Comparison of ENCODE assay signal across 9 mouse cellular contexts in the genomic region with DNA sequence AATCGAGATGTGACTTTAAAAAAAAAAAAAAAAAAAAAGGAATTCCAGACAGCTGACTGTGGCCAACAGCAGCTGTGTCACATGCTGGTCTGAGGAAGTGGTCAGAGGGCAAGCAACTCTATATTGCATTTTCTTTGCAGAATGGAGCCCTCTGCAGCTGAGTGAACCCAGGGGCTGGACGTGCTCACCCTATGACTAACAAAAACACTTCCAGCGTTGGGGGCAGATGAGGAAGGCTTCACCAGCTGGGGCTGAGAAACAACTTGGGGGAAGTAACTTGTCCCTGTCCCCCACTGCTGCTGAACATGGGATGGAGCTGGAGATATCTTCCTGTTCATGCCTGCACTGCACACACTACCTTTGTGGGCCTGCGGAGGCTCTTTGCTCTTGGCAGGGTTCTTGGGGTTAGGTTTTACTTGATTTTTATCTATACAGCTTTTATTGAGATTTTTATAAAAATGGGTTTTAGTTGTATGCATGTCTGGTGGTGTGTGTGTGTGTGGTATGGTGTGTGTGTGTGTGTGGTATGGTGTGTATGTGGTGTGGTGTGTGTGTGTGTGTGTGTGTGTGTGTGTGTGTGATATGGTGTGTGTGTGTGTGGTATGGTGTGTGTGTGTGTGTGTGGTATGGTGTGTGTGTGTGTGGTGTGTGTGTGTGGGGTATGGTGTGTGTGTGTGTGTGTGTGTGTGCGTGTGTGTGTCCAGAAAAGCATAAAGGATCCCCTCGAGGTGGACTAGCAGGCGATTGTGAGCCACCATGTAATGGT. TPM values are rescaled to one million over a fixed set of nuclear protein-coding genes. Genes with fewer than 3 reads are reported as not detected.
DNase-seq lines count a peak whose midpoint lies in the region; ATAC-seq and TF ChIP-seq lines count a peak whose summit lies in the region.
"Had no signal": no experiment of that assay in that cellular context is flagged by ENCODE, and none has a peak within 500 bp of the region (broad histone marks: within the 10 kb centered on the region; RNA-seq: fewer than 3 reads in every experiment).

No protein-coding gene starts in this region.

- no peak for ATAC-seq in hindbrain, embryonic 16.5 days
- no peak for ATAC-seq in forebrain, embryonic 14.5 days
- ATAC-seq: forebrain, embryonic 15.5 days had no signal

- peak; percentile 24 for TF ChIP-seq RAD21 in CH12.LX (IDR thresholded peaks at IDR 0.05; ENCODE audit: low read depth, low read length)

- H3K9ac ChIP-seq in CH12.LX (ENCODE audit: insufficient read depth, low read depth) = 0 out of 2 replicates have a peak overlapping the region, but pooled peaks have one; percentile 20
- H3K9ac ChIP-seq in hindbrain, embryonic 16.5 days (ENCODE audit: low read depth, low read length) = no peak overlapping the region
- H3K9ac ChIP-seq in forebrain, embryonic 14.5 days (ENCODE audit: low read length) = no peak overlapping the region
- H3K9ac ChIP-seq: forebrain, embryonic 15.5 days had no signal

- H3K79me2 ChIP-seq in CH12.LX (replicated peaks; ENCODE audit: control insufficient read depth, extremely low read depth, insufficient read depth, poor library complexity, severe bottlenecking) = no peaks in the 10 kb centered on the region

- no peak for TF ChIP-seq POLR2A in CH12.LX (IDR thresholded peaks at IDR 0.05; ENCODE audit: low read depth, low read length)

- no peaks in the 10 kb centered on the region for H3K9me3 ChIP-seq in CH12.LX (replicated peaks; ENCODE audit: low read length)
- H3K9me3 ChIP-seq in hindbrain, embryonic 16.5 days (ENCODE audit: control insufficient read depth, low read length) = no peaks in the 10 kb centered on the region
- H3K9me3 ChIP-seq in forebrain, embryonic 14.5 days (replicated peaks; ENCODE audit: control insufficient read depth, low read length) = no peaks in the 10 kb centered on the region
- H3K9me3 ChIP-seq: forebrain, embryonic 15.5 days had no signal

- DNase-seq in A20 (ENCODE audit: low read depth, low spot score) (peak; percentile 63), CH12.LX (ENCODE audit: extremely low read depth) (peak; percentile 79), MN1 (ENCODE audit: low spot score) (no peak)
- peak; percentile 18 for DNase-seq in heart, postnatal 4 days
- DNase-seq in lung, postnatal 25 days (ENCODE audit: low spot score) = peak; percentile 35
- no peak for DNase-seq in forebrain, embryonic 14.5 days (ENCODE audit: low spot score)
- no peak for DNase-seq in frontal cortex, postnatal 14 days (ENCODE audit: low spot score in 2 of 2)

- H3K36me3 ChIP-seq in CH12.LX (replicated peaks in 1 of 2; ENCODE audit: control insufficient read depth in 1 of 2, insufficient read depth in 1 of 2, low read length in 1 of 2) = no peaks in the 10 kb centered on the region
- H3K36me3 ChIP-seq in hindbrain, embryonic 16.5 days (ENCODE audit: control insufficient read depth, insufficient read depth, low read length) = no peaks in the 10 kb centered on the region
- no peaks in the 10 kb centered on the region for H3K36me3 ChIP-seq in forebrain, embryonic 14.5 days (ENCODE audit: control insufficient read depth, insufficient read depth, low read length)
- H3K36me3 ChIP-seq: forebrain, embryonic 15.5 days had no signal

- H3K27ac ChIP-seq in CH12.LX (ENCODE audit: insufficient read depth, low read depth) = peak overlapping the region; percentile 76
- no peak overlapping the region for H3K27ac ChIP-seq in hindbrain, embryonic 16.5 days (ENCODE audit: low read depth, low read length)
- H3K27ac ChIP-seq in forebrain, embryonic 14.5 days (ENCODE audit: low read depth, low read length) = no peak overlapping the region
- H3K27ac ChIP-seq: forebrain, embryonic 15.5 days had no signal

- TF ChIP-seq EP300 in CH12.LX (IDR thresholded peaks at IDR 0.05; ENCODE audit: low read length) = peak; percentile 44; the same call in 1 of the 2 replicates

- no peaks in the 10 kb centered on the region for H3K27me3 ChIP-seq in CH12.LX (replicated peaks)
- H3K27me3 ChIP-seq in hindbrain, embryonic 16.5 days (replicated peaks; ENCODE audit: control insufficient read depth, insufficient read depth, low read length) = no peaks in the 10 kb centered on the region
- H3K27me3 ChIP-seq in forebrain, embryonic 14.5 days (replicated peaks; ENCODE audit: control insufficient read depth, insufficient read depth, low read length) = no peaks in the 10 kb centered on the region
- H3K27me3 ChIP-seq: forebrain, embryonic 15.5 days had no signal

- dilution Hi-C loops in CH12.LX (cut with MboI; ENCODE audit: extremely low pct_ligation_motif_present, extremely low pct_unique_long_range_greater_than_20kb, low sequenced_read_pairs) = no loop called here

- peaks cover 36 to 62% of the 10 kb centered on the region in 2 experiments for H3K4me1 ChIP-seq in CH12.LX (ENCODE audit: control insufficient read depth in 1 of 2, insufficient read depth in 2 of 2)
- H3K4me1 ChIP-seq in hindbrain, embryonic 16.5 days (ENCODE audit: control insufficient read depth, insufficient read depth, low read depth, low read length) = no peaks in the 10 kb centered on the region
- no peaks in the 10 kb centered on the region for H3K4me1 ChIP-seq in forebrain, embryonic 14.5 days (ENCODE audit: control insufficient read depth, insufficient read depth, low read length)
- H3K4me1 ChIP-seq: forebrain, embryonic 15.5 days had no signal

- in situ Hi-C loops in CH12.LX (cut with MboI; ENCODE audit: low pct_ligation_motif_present, low pct_unique_long_range_greater_than_20kb, low sequenced_read_pairs) = loop anchor here (25.0 kb wide), 1 partner anchor 330 kb away; the partner anchor contains the start of gene Rcbtb2

- peak overlapping the region in 1 of 3 experiments; percentile 45 for H3K4me3 ChIP-seq in CH12.LX (replicated peaks in 1 of 3; ENCODE audit: low read depth in 2 of 3, low read length in 2 of 3, poor library complexity in 1 of 3)
- no peak overlapping the region for H3K4me3 ChIP-seq in hindbrain, embryonic 16.5 days (ENCODE audit: low read length)
- no peak overlapping the region for H3K4me3 ChIP-seq in forebrain, embryonic 14.5 days (ENCODE audit: low read depth, low read length)
- H3K4me3 ChIP-seq: forebrain, embryonic 15.5 days had no signal

- H3K4me2 ChIP-seq in CH12.LX (ENCODE audit: insufficient read depth, low read depth, poor library complexity, severe bottlenecking) = 0 out of 2 replicates have a peak overlapping the region, but pooled peaks have one; percentile 1
- H3K4me2 ChIP-seq in hindbrain, embryonic 16.5 days (ENCODE audit: low read length) = no peak overlapping the region
- H3K4me2 ChIP-seq in forebrain, embryonic 14.5 days (ENCODE audit: low read length) = no peak overlapping the region
- H3K4me2 ChIP-seq: forebrain, embryonic 15.5 days had no signal

- 78% methylated on average over 7 of the region's 7 CpGs for WGBS in hindbrain, embryonic 16.5 days
- 84% methylated on average over 7 of the region's 7 CpGs for WGBS in forebrain, embryonic 14.5 days

- TF ChIP-seq CTCF in CH12.LX (conservative IDR thresholded peaks at IDR 0.05 in 1 of 2, IDR thresholded peaks at IDR 0.05 in 1 of 2; ENCODE audit: low read depth in 2 of 2, low read length in 2 of 2) = peak in 1 of 2 experiments; percentile 29; a peak in 1 of 4 replicates

TF ChIP-seq in CH12.LX, 34 proteins besides CTCF, POLR2A, EP300 and RAD21 (continues in another document):
- 0 out of 2 replicates have a peak, but pooled peaks have one; percentile 9 for TF ChIP-seq ELF1 (IDR thresholded peaks at IDR 0.05; ENCODE audit: low read depth, low read length)
- TF ChIP-seq BHLHE40 (IDR thresholded peaks at IDR 0.05; ENCODE audit: low read depth, low read length) = peak; percentile 98
- TF ChIP-seq E2F4 (IDR thresholded peaks at IDR 0.05; ENCODE audit: insufficient replicate concordance, low read depth, low read length) = no peak
- no peak for TF ChIP-seq CHD1 (IDR thresholded peaks at IDR 0.05; ENCODE audit: low read depth, low read length)
- TF ChIP-seq USF1 (IDR thresholded peaks at IDR 0.05; ENCODE audit: low read depth, low read length) = peak; percentile 56
- TF ChIP-seq NELFE (IDR thresholded peaks at IDR 0.05; ENCODE audit: low read depth, low read length) = no peak
- no peak for TF ChIP-seq PAX5 (IDR thresholded peaks at IDR 0.05; ENCODE audit: low read length)
- no peak for TF ChIP-seq TBP (conservative IDR thresholded peaks at IDR 0.05; ENCODE audit: low read depth, low read length)
- TF ChIP-seq ZKSCAN1 (IDR thresholded peaks at IDR 0.05; ENCODE audit: borderline replicate concordance, low read depth, low read length) = no peak
- TF ChIP-seq IRF4 (IDR thresholded peaks at IDR 0.05; ENCODE audit: low read depth, low read length) = peak; percentile 54; the same call in 1 of the 2 replicates
- peak; percentile 98 for TF ChIP-seq ZNF384 (IDR thresholded peaks at IDR 0.05; ENCODE audit: low read depth, low read length)
- no peak for TF ChIP-seq HCFC1 (IDR thresholded peaks at IDR 0.05; ENCODE audit: low read depth, low read length)
- no peak for TF ChIP-seq NRF1 (IDR thresholded peaks at IDR 0.05; ENCODE audit: low read depth, low read length)
- TF ChIP-seq UBTF (IDR thresholded peaks at IDR 0.05; ENCODE audit: low read depth, low read length) = no peak
- TF ChIP-seq TCF12 (IDR thresholded peaks at IDR 0.05; ENCODE audit: low read depth, low read length) = peak; percentile 80; the same call in 1 of the 2 replicates
- peak; percentile 99 for TF ChIP-seq ETS1 (conservative IDR thresholded peaks at IDR 0.05; ENCODE audit: low read depth, low read length)
- TF ChIP-seq MAX (IDR thresholded peaks at IDR 0.05; ENCODE audit: low read length) = no peak
- TF ChIP-seq CHD2 (IDR thresholded peaks at IDR 0.05; ENCODE audit: low read length) = no peak
- no peak for TF ChIP-seq JUND (conservative IDR thresholded peaks at IDR 0.05; ENCODE audit: low read depth, low read length)
- TF ChIP-seq ZC3H11A (IDR thresholded peaks at IDR 0.05; ENCODE audit: low read depth, low read length) = no peak
- no peak; the same call in 1 of the 2 replicates for TF ChIP-seq MAFK (IDR thresholded peaks at IDR 0.05; ENCODE audit: insufficient replicate concordance, low read length)
- peak; percentile 33; the same call in 1 of the 2 replicates for TF ChIP-seq SIN3A (IDR thresholded peaks at IDR 0.05; ENCODE audit: low read length)
- TF ChIP-seq MAZ (IDR thresholded peaks at IDR 0.05; ENCODE audit: low read depth, low read length) = no peak
- no peak for TF ChIP-seq MYC (IDR thresholded peaks at IDR 0.05; ENCODE audit: low read depth, low read length)
- TF ChIP-seq GABPA (IDR thresholded peaks at IDR 0.05; ENCODE audit: insufficient replicate concordance, low read depth, low read length) = no peak

RNA-seq across cellular contexts. Expression of gene Itm2b, which starts 57.0 kb away (rescaled TPM):
- total RNA-seq in CH12.LX (2012; rRNA removed) (191 and 305 TPM in 2 replicates), CH12.LX (2014; rRNA removed) (190 and 212 TPM in 2 replicates)
- polyA plus RNA-seq in CH12.LX (2012; ENCODE audit: insufficient read length, low read depth) = 234 and 254 TPM in 2 replicates
- total RNA-seq in heart, postnatal 4 days (2021) = 100 to 1,000 TPM; 441 to 466 TPM
- polyA plus RNA-seq in hindbrain, embryonic 16.5 days (2015; fragmentation: Nextera tagmentation; extraction: Ambion mirVana) = 786 and 849 TPM in 2 replicates
- 754 and 783 TPM in 2 replicates for polyA plus RNA-seq in forebrain, embryonic 14.5 days (2014; fragmentation: Nextera tagmentation; extraction: Ambion mirVana)

Comparison
In these comparisons a context has a peak if more than half of its experiments do, and no peak if none do; other contexts are left out.
1. DNase-seq: peak in A20 (single experiment), CH12.LX (single experiment), heart, postnatal 4 days (single experiment) and lung, postnatal 25 days (single experiment); none in MN1 (single experiment), forebrain, embryonic 14.5 days (single experiment) and frontal cortex, postnatal 14 days (0 of 2).